Mouse (Mus musculus) kidney, embryonic 16.5 days (tissue): ENCODE results near the gene March1. TPM values are rescaled to one million over a fixed set of nuclear protein-coding genes. Genes with fewer than 3 reads are reported as not detected.

Source experiments
- ATAC-seq: fragments of 200-750 bp; cut with Nextera tagmentation; 2 replicates; pipeline ENCODE4 v1.8.0; 2017; ENCODE audit warnings: moderate TSS enrichment; ENCODE audit not compliant: low FRiP score, low TSS enrichment
- H3K27ac ChIP-seq: fragments of 300-500 bp; sonication (generic); 2 replicates; pipeline ENCODE4 v1.5.1; 2014; ENCODE audit warnings: low read length
- H3K27me3 ChIP-seq: fragments of 300-500 bp; sonication (generic); 2 replicates; pipeline ENCODE4 v1.6.1; 2014; ENCODE audit warnings: low read length, control low read depth, mixed read lengths; ENCODE audit not compliant: insufficient read depth
- H3K36me3 ChIP-seq: fragments of 300-500 bp; sonication (generic); 2 replicates; pipeline ENCODE4 v1.6.1; 2014; ENCODE audit warnings: low read length, control low read depth, mixed read lengths; ENCODE audit not compliant: insufficient read depth
- H3K4me1 ChIP-seq: fragments of 300-500 bp; sonication (generic); 2 replicates; pipeline ENCODE4 v1.6.1; 2014; ENCODE audit warnings: low read length, control low read depth, mixed read lengths; ENCODE audit not compliant: insufficient read depth
- H3K4me2 ChIP-seq: fragments of 300-500 bp; sonication (generic); replicated peaks from 2 replicates; pipeline ENCODE4 v1.6.1; 2014; ENCODE audit warnings: low read depth, low read length
- H3K4me3 ChIP-seq: fragments of 300-500 bp; sonication (generic); 2 replicates; pipeline ENCODE4 v1.5.1; 2014; ENCODE audit warnings: mild to moderate bottlenecking, low read length
- H3K9ac ChIP-seq: fragments of 300-500 bp; sonication (generic); replicated peaks from 2 replicates; pipeline ENCODE4 v1.6.1; 2014; ENCODE audit warnings: low read length
- H3K9me3 ChIP-seq: fragments of 300-500 bp; sonication (generic); 2 replicates; pipeline ENCODE4 v1.6.1; 2016; ENCODE audit warnings: low read length, control low read depth
- WGBS: fragments of 180-500 bp; shearing (Covaris S2); extraction: QIAGEN DNeasy Blood & Tissue Kit; methylation state at CpG from one replicate; pipeline ENCODE4 v1.1.7; 2014; 5-methylcytosine and 5-hydroxymethylcytosine counted together
- polyA plus RNA-seq: library from polyadenylated mRNA; unstranded; fragments of >200 nt; fragmentation: Nextera tagmentation; extraction: Ambion mirVana; gene quantifications from 2 replicates; pipeline ENCODE4 v1.2.1, GENCODE M21; 2015

March1 gene
- polyA plus RNA-seq, 1 experiment from 2014 or later = 0.26 TPM

GRCm38 (mm10) chr8:66436804-66437203 lies 819.1 kb downstream of the March1 start:
- WGBS = 93% methylated on average over 1 of the region's 1 CpGs
- no peaks in the 10 kb centered on the region for H3K36me3 ChIP-seq
- H3K4me2 ChIP-seq = no peak overlapping the region
- no peaks in the 10 kb centered on the region for H3K4me1 ChIP-seq
- no peak overlapping the region for H3K4me3 ChIP-seq
- H3K9ac ChIP-seq = no peak overlapping the region
- no peaks in the 10 kb centered on the region for H3K27me3 ChIP-seq
- no peak for ATAC-seq
- no peaks in the 10 kb centered on the region for H3K9me3 ChIP-seq
- H3K27ac ChIP-seq = no peak overlapping the region

- H3K27me3 ChIP-seq = no peaks in the 10 kb centered on the region
- H3K27ac ChIP-seq = no peak overlapping the region
- no peak overlapping the region for H3K4me2 ChIP-seq
- H3K9me3 ChIP-seq = no peaks in the 10 kb centered on the region
- no peak overlapping the region for H3K4me3 ChIP-seq
- no peaks in the 10 kb centered on the region for H3K4me1 ChIP-seq
- 41% methylated on average over 3 of the region's 3 CpGs for WGBS
- ATAC-seq = no peak
- H3K36me3 ChIP-seq = no peaks in the 10 kb centered on the region
- H3K9ac ChIP-seq = no peak overlapping the region
These were observed 820.2 kb downstream of the March1 start for GRCm38 (mm10) chr8:66437929-66438328.

- ATAC-seq = no peak
- H3K9me3 ChIP-seq = no peaks in the 10 kb centered on the region
- H3K4me3 ChIP-seq = no peak overlapping the region
- no peaks in the 10 kb centered on the region for H3K36me3 ChIP-seq
- no peak overlapping the region for H3K9ac ChIP-seq
- no peak overlapping the region for H3K27ac ChIP-seq
- H3K27me3 ChIP-seq = no peaks in the 10 kb centered on the region
- no peaks in the 10 kb centered on the region for H3K4me1 ChIP-seq
- 81% methylated on average over 4 of the region's 4 CpGs for WGBS
- no peak overlapping the region for H3K4me2 ChIP-seq
These were observed 820.8 kb downstream of the March1 start for GRCm38 (mm10) chr8:66438468-66438867.

- Histone ChIP-seq H3K36me3 (no peaks in the 10 kb centered on the region), H3K9me3 (no peaks in the 10 kb centered on the region), H3K4me3 (no peak overlapping the region), H3K4me2 (no peak overlapping the region), H3K4me1 (no peaks in the 10 kb centered on the region), H3K27ac (no peak overlapping the region), H3K27me3 (no peaks in the 10 kb centered on the region), H3K9ac (no peak overlapping the region)
- 24% methylated on average over 1 of the region's 1 CpGs for WGBS
- no peak for ATAC-seq
These were observed 823.4 kb downstream of the March1 start for GRCm38 (mm10) chr8:66441123-66441522.

- H3K27me3 ChIP-seq = no peaks in the 10 kb centered on the region
- no peak for ATAC-seq
- H3K4me3 ChIP-seq = no peak overlapping the region
- no peak overlapping the region for H3K4me2 ChIP-seq
- H3K9me3 ChIP-seq = no peaks in the 10 kb centered on the region
- 35% methylated on average over 1 of the region's 1 CpGs for WGBS
- no peak overlapping the region for H3K9ac ChIP-seq
- no peak overlapping the region for H3K27ac ChIP-seq
- H3K4me1 ChIP-seq = no peaks in the 10 kb centered on the region
- H3K36me3 ChIP-seq = no peaks in the 10 kb centered on the region
These were observed 825.1 kb downstream of the March1 start for GRCm38 (mm10) chr8:66442778-66443177.

GRCm38 (mm10) chr8:66444141-66444540 lies 826.4 kb downstream of the March1 start:
- ATAC-seq = no peak
- H3K4me2 ChIP-seq = no peak overlapping the region
- H3K9ac ChIP-seq = no peak overlapping the region
- no peaks in the 10 kb centered on the region for H3K4me1 ChIP-seq
- no peaks in the 10 kb centered on the region for H3K9me3 ChIP-seq
- no peak overlapping the region for H3K4me3 ChIP-seq
- WGBS = 74% methylated on average over 5 of the region's 5 CpGs
- no peaks in the 10 kb centered on the region for H3K27me3 ChIP-seq
- no peak overlapping the region for H3K27ac ChIP-seq
- no peaks in the 10 kb centered on the region for H3K36me3 ChIP-seq

- H3K36me3 ChIP-seq = no peaks in the 10 kb centered on the region
- no peaks in the 10 kb centered on the region for H3K9me3 ChIP-seq
- no peak overlapping the region for H3K27ac ChIP-seq
- ATAC-seq = no peak
- H3K27me3 ChIP-seq = no peaks in the 10 kb centered on the region
- no peak overlapping the region for H3K9ac ChIP-seq
- H3K4me3 ChIP-seq = no peak overlapping the region
- no peaks in the 10 kb centered on the region for H3K4me1 ChIP-seq
- 72% methylated on average over 3 of the region's 3 CpGs for WGBS
- H3K4me2 ChIP-seq = no peak overlapping the region
These were observed 827.7 kb downstream of the March1 start for GRCm38 (mm10) chr8:66445351-66445750.

GRCm38 (mm10) chr8:66450691-66451090 lies 833.0 kb downstream of the March1 start:
- Histone ChIP-seq H3K9ac (no peak overlapping the region), H3K4me1 (no peaks in the 10 kb centered on the region), H3K27ac (no peak overlapping the region), H3K36me3 (no peaks in the 10 kb centered on the region), H3K27me3 (no peaks in the 10 kb centered on the region), H3K4me2 (no peak overlapping the region), H3K4me3 (no peak overlapping the region), H3K9me3 (no peaks in the 10 kb centered on the region)
- no peak for ATAC-seq
- WGBS = 30% methylated on average over 5 of the region's 5 CpGs

GRCm38 (mm10) chr8:66457057-66457456 lies 839.4 kb downstream of the March1 start:
- no peak overlapping the region for H3K27ac ChIP-seq
- ATAC-seq = no peak
- H3K4me2 ChIP-seq = no peak overlapping the region
- no peaks in the 10 kb centered on the region for H3K9me3 ChIP-seq
- no peak overlapping the region for H3K4me3 ChIP-seq
- no peaks in the 10 kb centered on the region for H3K36me3 ChIP-seq
- no peaks in the 10 kb centered on the region for H3K27me3 ChIP-seq
- H3K4me1 ChIP-seq = no peaks in the 10 kb centered on the region
- H3K9ac ChIP-seq = no peak overlapping the region

- WGBS = 78% methylated on average over 3 of the region's 3 CpGs
- no peaks in the 10 kb centered on the region for H3K9me3 ChIP-seq
- H3K4me1 ChIP-seq = no peaks in the 10 kb centered on the region
- no peak overlapping the region for H3K4me3 ChIP-seq
- H3K27ac ChIP-seq = no peak overlapping the region
- no peaks in the 10 kb centered on the region; the same call in 1 of the 2 replicates for H3K36me3 ChIP-seq
- no peak overlapping the region for H3K4me2 ChIP-seq
- no peak overlapping the region for H3K9ac ChIP-seq
- H3K27me3 ChIP-seq = no peaks in the 10 kb centered on the region
- no peak for ATAC-seq
These were observed 852.1 kb downstream of the March1 start for GRCm38 (mm10) chr8:66469821-66470220.

- H3K36me3 ChIP-seq = peaks cover 40% of the 10 kb centered on the region
These were observed 859.2 kb downstream of the March1 start for GRCm38 (mm10) chr8:66476880-66477279.

More at GRCm38 (mm10) chr8:66476880-66477279, 859.2 kb downstream of the March1 start:
- Histone ChIP-seq H3K4me2 (no peak overlapping the region), H3K27ac (no peak overlapping the region), H3K4me1 (no peaks in the 10 kb centered on the region), H3K4me3 (no peak overlapping the region), H3K9ac (no peak overlapping the region), H3K9me3 (no peaks in the 10 kb centered on the region), H3K27me3 (no peaks in the 10 kb centered on the region)
- WGBS = 96% methylated on average over 3 of the region's 3 CpGs
- ATAC-seq = no peak
